Mouse (Mus musculus) lung, adult 2 months (tissue): ENCODE results near the gene Slc37a4.

Source experiments
- CTCF ChIP-seq: fragments of 200-500 bp; IDR thresholded peaks from 2 replicates; pipeline ENCODE4 v1.5.1; 2011; ENCODE audit warnings: mild to moderate bottlenecking, low read length, control low read depth; ENCODE audit not compliant: insufficient read depth
- POLR2A ChIP-seq: fragments of 200-500 bp; IDR thresholded peaks from 2 replicates; pipeline ENCODE4 v1.6.1; 2011; ENCODE audit warnings: low read depth, mild to moderate bottlenecking, control low read depth, low read length, borderline replicate concordance; ENCODE audit errors: extremely low read depth

DNA sequence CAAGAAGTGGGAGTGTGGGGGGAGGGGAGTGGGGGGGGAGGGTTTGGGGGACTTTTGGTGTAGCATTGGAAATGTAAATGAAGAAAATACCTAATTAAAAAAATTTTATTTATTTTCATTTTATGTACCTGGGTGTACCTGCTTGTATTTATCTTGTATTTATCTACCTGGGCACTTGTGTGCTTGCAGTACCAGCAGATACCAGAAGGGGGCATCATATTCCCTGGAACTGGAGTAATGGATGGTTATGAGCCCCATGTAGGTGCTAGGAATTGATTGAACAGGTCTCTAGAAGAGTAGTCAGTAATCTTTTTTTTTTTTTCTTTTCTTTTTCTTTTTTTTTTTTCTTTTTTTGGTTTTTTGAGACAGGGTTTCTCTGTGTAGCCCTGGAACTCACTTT, 53.7 kb downstream of the Slc37a4 start:
- TF ChIP-seq CTCF (no peak), POLR2A (no peak)
